Mouse (Mus musculus) embryonic facial prominence, embryonic 14.5 days (tissue): ENCODE data around the gene 1700010B08Rik. TPM values are rescaled to one million over a fixed set of nuclear protein-coding genes. Genes with fewer than 3 reads are reported as not detected.
A peak's percentile ranks its signal among the peaks of the same experiment; 100 is the strongest.

Experiments used
- ATAC-seq: fragments of 200-750 bp; cut with Nextera tagmentation; 2 replicates; pipeline ENCODE4 v1.8.0; 2017; ENCODE audit warnings: low read depth, moderate number of reproducible peaks, moderate TSS enrichment
- DNase-seq: peaks from one replicate; pipeline ENCODE4 v3.0.0-alpha.2; 2015; ENCODE audit warnings: low spot score
- H3K27ac ChIP-seq: fragments of 300-500 bp; sonication (generic); replicated peaks from 2 replicates; pipeline ENCODE4 v1.5.1; 2014; ENCODE audit warnings: low read depth, mild to moderate bottlenecking, low read length, moderate library complexity
- H3K27me3 ChIP-seq: fragments of 300-500 bp; sonication (generic); replicated peaks from 2 replicates; pipeline ENCODE4 v1.6.1; 2014; ENCODE audit warnings: low read length; ENCODE audit not compliant: control insufficient read depth, insufficient read depth
- H3K36me3 ChIP-seq: fragments of 300-500 bp; sonication (generic); 2 replicates; pipeline ENCODE4 v1.6.1; 2014; ENCODE audit warnings: low read length, mixed read lengths; ENCODE audit not compliant: control insufficient read depth, insufficient read depth
- H3K4me1 ChIP-seq: fragments of 300-500 bp; sonication (generic); 2 replicates; pipeline ENCODE4 v1.6.1; 2014; ENCODE audit warnings: antibody characterized with exemption, low read length; ENCODE audit not compliant: control insufficient read depth, insufficient read depth
- H3K4me2 ChIP-seq: fragments of 300-500 bp; sonication (generic); 2 replicates; pipeline ENCODE4 v1.6.1; 2014; ENCODE audit warnings: low read depth, mild to moderate bottlenecking, low read length, moderate library complexity, mixed read lengths
- H3K4me3 ChIP-seq: fragments of 300-500 bp; sonication (generic); 2 replicates; pipeline ENCODE4 v1.5.1; 2014; ENCODE audit warnings: low read depth, mild to moderate bottlenecking, low read length
- H3K9ac ChIP-seq: fragments of 300-500 bp; sonication (generic); 2 replicates; pipeline ENCODE4 v1.6.1; 2014; ENCODE audit warnings: low read depth, mild to moderate bottlenecking, low read length, moderate library complexity, mixed read lengths
- H3K9me3 ChIP-seq: fragments of 300-500 bp; sonication (generic); 2 replicates; pipeline ENCODE4 v1.6.1; 2016; ENCODE audit warnings: low read length; ENCODE audit not compliant: control insufficient read depth
- whole genome bisulfite sequencing: fragments of 180-500 bp; shearing (Covaris S2); extraction: QIAGEN DNeasy Blood & Tissue Kit; methylation state at CpG from one replicate; pipeline ENCODE4 v1.1.7; 2014; 5-methylcytosine and 5-hydroxymethylcytosine counted together
- polyA plus RNA-seq: library from polyadenylated mRNA; unstranded; fragments of >200 nt; fragmentation: Nextera tagmentation; extraction: Ambion mirVana; gene quantifications from 2 replicates; pipeline ENCODE4 v1.2.1, GENCODE M21; 2014

1700010B08Rik gene
- polyA plus RNA-seq, 1 experiment from 2014 or later: not detected

- Histone ChIP-seq H3K4me3 (no peak overlapping the region), H3K27ac (no peak overlapping the region), H3K36me3 (no peaks in the 10 kb centered on the region; the same call in 1 of the 2 replicates), H3K4me2 (no peak overlapping the region), H3K9me3 (peaks cover 7% of the 10 kb centered on the region; the same call in 1 of the 2 replicates), H3K27me3 (no peaks in the 10 kb centered on the region), H3K9ac (no peak overlapping the region), H3K4me1 (peaks cover 3% of the 10 kb centered on the region; the same call in 1 of the 2 replicates)
- WGBS: 77% methylated on average over 2 of the region's 2 CpGs
- peak; percentile 76 for DNase-seq
- peak; percentile 85 for ATAC-seq
These were observed 29.9 kb downstream of the 1700010B08Rik start for GRCm38 (mm10) chr2:173748961-173749659.

- Histone ChIP-seq H3K4me1 (no peaks in the 10 kb centered on the region), H3K9ac (no peak overlapping the region), H3K4me2 (no peak overlapping the region), H3K9me3 (no peaks in the 10 kb centered on the region), H3K36me3 (no peaks in the 10 kb centered on the region), H3K27me3 (no peaks in the 10 kb centered on the region), H3K27ac (0 out of 2 replicates have a peak overlapping the region, but pooled peaks have one; percentile 21), H3K4me3 (no peak overlapping the region)
- peak; percentile 77 for ATAC-seq
- no peak for DNase-seq
- WGBS: 63% methylated on average over 8 of the region's 8 CpGs
These were observed 36.4 kb downstream of the 1700010B08Rik start for GRCm38 (mm10) chr2:173755433-173756144.

DNA sequence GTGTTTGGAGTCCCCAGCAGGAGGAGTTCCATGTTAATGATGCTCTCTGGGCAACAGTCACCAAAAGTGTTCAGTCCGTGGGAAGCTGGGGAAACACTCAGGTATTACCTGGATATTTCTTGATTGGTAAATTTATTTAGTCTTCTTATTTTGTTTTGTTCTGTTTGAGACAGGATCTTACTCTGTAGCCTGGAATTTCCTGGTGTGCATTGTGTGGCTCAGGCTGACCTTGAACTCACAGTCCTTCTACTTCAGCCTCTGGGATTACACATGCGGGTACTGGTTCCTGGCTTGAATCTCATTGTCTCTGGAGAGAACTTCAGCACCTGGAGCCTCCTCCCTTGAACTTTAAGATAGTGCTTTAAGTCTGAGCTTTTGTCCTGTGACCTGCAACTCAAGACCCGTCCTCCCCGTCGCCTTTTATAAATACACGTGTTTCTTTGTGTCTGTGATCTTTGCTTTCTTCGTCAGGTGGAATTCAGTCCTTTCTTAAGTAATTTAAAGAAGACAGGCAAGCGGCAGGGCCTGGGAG, 38.5 kb downstream of the 1700010B08Rik start:
- DNase-seq (no peak), ATAC-seq (no peak)
- no peaks in the 10 kb centered on the region for H3K4me1 ChIP-seq
- no peak overlapping the region for H3K4me3 ChIP-seq
- H3K27me3 ChIP-seq: no peaks in the 10 kb centered on the region
- no peak overlapping the region for H3K4me2 ChIP-seq
- 73% methylated on average over 8 of the region's 8 CpGs for WGBS
- no peaks in the 10 kb centered on the region for H3K9me3 ChIP-seq
- no peak overlapping the region for H3K9ac ChIP-seq
- no peak overlapping the region for H3K27ac ChIP-seq
- H3K36me3 ChIP-seq: 0 out of 2 replicates have a peak, but pooled peaks cover 4% of the 10 kb centered on the region

GRCm38 (mm10) chr2:173760607-173761006, 41.4 kb downstream of the 1700010B08Rik start:
- no peak overlapping the region for H3K4me3 ChIP-seq
- H3K4me1 ChIP-seq: peaks cover 3% of the 10 kb centered on the region; the same call in 1 of the 2 replicates
- peaks cover 17% of the 10 kb centered on the region for H3K36me3 ChIP-seq
- WGBS: 87% methylated on average over 6 of the region's 6 CpGs
- no peak for ATAC-seq
- H3K9ac ChIP-seq: no peak overlapping the region
- no peak overlapping the region for H3K27ac ChIP-seq
- no peaks in the 10 kb centered on the region for H3K27me3 ChIP-seq
- no peak for DNase-seq
- no peak overlapping the region for H3K4me2 ChIP-seq
- no peaks in the 10 kb centered on the region for H3K9me3 ChIP-seq

DNA sequence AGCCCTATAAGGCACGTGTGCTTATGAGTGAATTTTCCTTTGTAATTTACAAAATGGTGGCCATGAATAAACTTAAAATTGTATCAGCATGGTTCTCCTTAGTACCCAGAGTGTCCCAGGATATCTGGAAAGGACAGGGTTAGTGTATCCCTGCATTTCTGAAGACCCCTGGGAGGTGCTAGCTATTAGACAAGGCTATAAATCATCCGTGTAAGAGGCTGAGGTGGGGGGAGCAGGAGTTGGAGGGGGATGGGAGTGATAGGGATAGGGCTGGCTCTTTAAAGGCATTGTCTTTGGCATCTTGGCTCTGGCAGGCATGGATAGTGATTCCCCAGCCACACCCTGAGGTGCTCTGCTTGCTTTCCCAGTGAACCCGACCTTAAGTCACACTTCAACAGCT, 45.4 kb downstream of the 1700010B08Rik start:
- no peak overlapping the region for H3K27ac ChIP-seq
- no peak overlapping the region for H3K4me3 ChIP-seq
- peaks cover 3% of the 10 kb centered on the region; the same call in 1 of the 2 replicates for H3K4me1 ChIP-seq
- 59% methylated on average over 3 of the region's 3 CpGs for WGBS
- H3K9ac ChIP-seq: no peak overlapping the region
- no peak overlapping the region for H3K4me2 ChIP-seq
- no peaks in the 10 kb centered on the region for H3K27me3 ChIP-seq
- ATAC-seq (no peak), DNase-seq (no peak)
- H3K36me3 ChIP-seq: peaks cover 23% of the 10 kb centered on the region
- H3K9me3 ChIP-seq: no peaks in the 10 kb centered on the region

- Histone ChIP-seq H3K9me3 (no peaks in the 10 kb centered on the region), H3K9ac (no peak overlapping the region), H3K4me3 (no peak overlapping the region), H3K27me3 (no peaks in the 10 kb centered on the region), H3K4me2 (no peak overlapping the region), H3K4me1 (peaks cover 13% of the 10 kb centered on the region), H3K27ac (no peak overlapping the region), H3K36me3 (peaks cover 31% of the 10 kb centered on the region)
- DNase-seq (no peak), ATAC-seq (no peak)
- 77% methylated on average over 8 of the region's 8 CpGs for WGBS
These were observed 48.9 kb downstream of the 1700010B08Rik start for GRCm38 (mm10) chr2:173767959-173768595.

DNA sequence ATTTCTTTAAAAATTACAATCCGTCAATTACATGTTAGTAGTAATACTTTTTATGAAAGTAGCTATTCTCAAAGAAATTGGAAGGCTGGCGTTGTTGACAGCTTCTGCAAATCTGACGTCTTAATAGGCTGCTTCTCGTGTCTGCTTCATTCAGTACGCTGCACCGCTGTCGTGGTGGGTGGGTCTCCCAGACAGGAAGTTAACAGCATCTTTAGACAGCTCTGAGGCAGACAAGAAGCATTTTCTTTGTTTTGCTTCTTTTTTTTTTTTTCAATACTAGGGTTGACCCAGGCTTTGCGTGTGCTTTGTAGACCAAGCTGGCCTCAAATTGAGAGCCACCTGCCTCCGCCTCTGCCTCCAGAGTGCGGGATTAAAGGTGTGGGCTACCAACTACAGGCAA, 50.0 kb downstream of the 1700010B08Rik start:
- no peak overlapping the region for H3K4me3 ChIP-seq
- ATAC-seq (no peak), DNase-seq (peak; percentile 24)
- WGBS: 64% methylated on average over 10 of the region's 10 CpGs
- H3K9me3 ChIP-seq: no peaks in the 10 kb centered on the region
- no peak overlapping the region for H3K9ac ChIP-seq
- H3K27ac ChIP-seq: no peak overlapping the region
- H3K36me3 ChIP-seq: peaks cover 24% of the 10 kb centered on the region
- H3K27me3 ChIP-seq: no peaks in the 10 kb centered on the region
- H3K4me1 ChIP-seq: peaks cover 13% of the 10 kb centered on the region
- H3K4me2 ChIP-seq: no peak overlapping the region

GRCm38 (mm10) chr2:173770620-173771019, 51.4 kb downstream of the 1700010B08Rik start:
- ATAC-seq (no peak), DNase-seq (no peak)
- Histone ChIP-seq H3K4me2 (no peak overlapping the region), H3K4me1 (peaks cover 13% of the 10 kb centered on the region), H3K36me3 (peaks cover 19% of the 10 kb centered on the region; the same call in 1 of the 2 replicates), H3K9me3 (no peaks in the 10 kb centered on the region), H3K27me3 (no peaks in the 10 kb centered on the region), H3K9ac (no peak overlapping the region), H3K4me3 (no peak overlapping the region), H3K27ac (no peak overlapping the region)
- 62% methylated on average over 5 of the region's 5 CpGs for WGBS
